Mouse (Mus musculus) intestine, embryonic 14.5 days (tissue): ENCODE measurements at regions not wholly inside any gene's neighbourhood (a gene's known extent, or its start where the extent isn't known, plus 50 kb on each side); places are given as distances from the start of the nearest gene placed in this dataset.

Source experiments
- ATAC-seq: fragments of 200-750 bp; cut with Nextera tagmentation; replicated peaks from 2 replicates; pipeline ENCODE4 v1.8.0; 2017; ENCODE audit warnings: low read depth, moderate number of reproducible peaks, moderate TSS enrichment, moderate library complexity; ENCODE audit not compliant: low FRiP score, low TSS enrichment
- DNase-seq: peaks from one replicate; pipeline ENCODE4 v3.0.0-alpha.2; 2018; ENCODE audit warnings: low spot score
- H3K27ac ChIP-seq: fragments of 300-500 bp; sonication (generic); 2 replicates; pipeline ENCODE4 v1.5.1; 2014; ENCODE audit warnings: low read depth, mild to moderate bottlenecking, control low read depth
- H3K27me3 ChIP-seq: fragments of 300-500 bp; sonication (generic); replicated peaks from 2 replicates; pipeline ENCODE4 v1.6.1; 2014; ENCODE audit warnings: low read length, control low read depth; ENCODE audit not compliant: control insufficient read depth, insufficient read depth
- H3K36me3 ChIP-seq: fragments of 300-500 bp; sonication (generic); 2 replicates; pipeline ENCODE4 v1.6.1; 2014; ENCODE audit warnings: low read length, control low read depth; ENCODE audit not compliant: control insufficient read depth, insufficient read depth
- H3K4me1 ChIP-seq: fragments of 300-500 bp; sonication (generic); replicated peaks from 2 replicates; pipeline ENCODE4 v1.6.1; 2014; ENCODE audit warnings: low read length, control low read depth, mixed read lengths; ENCODE audit not compliant: control insufficient read depth, insufficient read depth
- H3K4me2 ChIP-seq: fragments of 300-500 bp; sonication (generic); 2 replicates; pipeline ENCODE4 v1.6.1; 2014; ENCODE audit warnings: low read length
- H3K4me3 ChIP-seq: fragments of 300-500 bp; sonication (generic); 2 replicates; pipeline ENCODE4 v1.5.1; 2014; ENCODE audit warnings: low read depth, low read length, control low read depth, mixed read lengths
- H3K9ac ChIP-seq: fragments of 300-500 bp; sonication (generic); 2 replicates; pipeline ENCODE4 v1.6.1; 2014; ENCODE audit warnings: mild to moderate bottlenecking, low read length
- H3K9me3 ChIP-seq: fragments of 300-500 bp; sonication (generic); 2 replicates; pipeline ENCODE4 v1.6.1; 2016; ENCODE audit warnings: low read length, control low read depth; ENCODE audit not compliant: control insufficient read depth
- WGBS: fragments of 180-500 bp; shearing (Covaris S2); extraction: QIAGEN DNeasy Blood & Tissue Kit; methylation state at CpG from one replicate; pipeline ENCODE4 v1.1.7; 2014; 5-methylcytosine and 5-hydroxymethylcytosine counted together

DNA sequence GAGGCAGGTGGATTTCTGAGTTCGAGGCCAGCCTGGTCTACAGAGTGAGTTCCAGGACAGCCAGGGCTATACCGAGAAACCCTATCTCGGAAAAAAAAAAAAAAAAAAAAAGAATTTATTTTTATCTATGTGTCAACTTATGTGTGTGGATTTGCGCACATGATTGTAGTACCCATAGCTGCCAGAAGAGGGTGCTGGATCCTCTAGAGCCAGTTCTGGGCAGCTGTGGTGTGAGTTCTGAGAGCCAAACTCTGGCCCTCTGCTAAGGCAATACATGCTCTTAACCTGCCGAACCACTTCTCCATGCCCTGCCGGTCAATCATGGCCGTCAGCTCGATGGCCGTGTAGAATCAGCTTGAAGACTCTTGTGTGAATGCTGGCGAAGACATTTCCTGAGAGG, 138.0 kb upstream of the Mrps10 start:
- peaks cover 36% of the 10 kb centered on the region for H3K36me3 ChIP-seq
- no peaks in the 10 kb centered on the region for H3K27me3 ChIP-seq
- no peak overlapping the region for H3K4me3 ChIP-seq
- WGBS: 95% methylated on average over 10 of the region's 10 CpGs
- H3K27ac ChIP-seq: no peak overlapping the region
- no peak overlapping the region for H3K4me2 ChIP-seq
- H3K9ac ChIP-seq: no peak overlapping the region
- no peak for ATAC-seq
- H3K4me1 ChIP-seq: peaks cover under 1% of the 10 kb centered on the region; the same call in 1 of the 2 replicates
- no peaks in the 10 kb centered on the region for H3K9me3 ChIP-seq
- DNase-seq: no peak

DNA sequence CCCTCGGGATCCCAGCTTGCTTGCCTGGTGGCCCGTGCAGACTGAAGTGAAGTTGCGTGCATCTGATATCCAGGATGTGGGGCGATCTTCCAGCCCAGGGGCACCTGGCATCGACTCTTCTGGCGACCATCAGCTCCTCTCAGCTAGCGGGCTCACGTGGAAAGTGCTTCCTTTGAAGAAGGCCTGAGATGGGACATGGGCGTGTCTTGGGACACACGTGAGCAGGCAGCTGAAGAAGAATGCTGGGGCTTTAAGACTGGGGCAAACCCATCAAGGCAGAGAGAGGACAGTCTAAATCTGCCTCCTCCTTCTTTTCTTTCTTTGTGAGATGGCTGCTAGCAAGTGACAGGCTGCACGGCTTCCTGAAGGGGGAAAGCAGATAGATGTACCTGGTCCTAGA, 142.3 kb upstream of the Mrps10 start:
- Histone ChIP-seq H3K4me2 (no peak overlapping the region), H3K9me3 (no peaks in the 10 kb centered on the region), H3K4me3 (no peak overlapping the region), H3K27ac (no peak overlapping the region), H3K27me3 (no peaks in the 10 kb centered on the region), H3K9ac (no peak overlapping the region), H3K4me1 (peaks cover 7% of the 10 kb centered on the region; the same call in 1 of the 2 replicates), H3K36me3 (peaks cover 15% of the 10 kb centered on the region)
- ATAC-seq (no peak), DNase-seq (no peak)
- WGBS: 71% methylated on average over 11 of the region's 11 CpGs

DNA sequence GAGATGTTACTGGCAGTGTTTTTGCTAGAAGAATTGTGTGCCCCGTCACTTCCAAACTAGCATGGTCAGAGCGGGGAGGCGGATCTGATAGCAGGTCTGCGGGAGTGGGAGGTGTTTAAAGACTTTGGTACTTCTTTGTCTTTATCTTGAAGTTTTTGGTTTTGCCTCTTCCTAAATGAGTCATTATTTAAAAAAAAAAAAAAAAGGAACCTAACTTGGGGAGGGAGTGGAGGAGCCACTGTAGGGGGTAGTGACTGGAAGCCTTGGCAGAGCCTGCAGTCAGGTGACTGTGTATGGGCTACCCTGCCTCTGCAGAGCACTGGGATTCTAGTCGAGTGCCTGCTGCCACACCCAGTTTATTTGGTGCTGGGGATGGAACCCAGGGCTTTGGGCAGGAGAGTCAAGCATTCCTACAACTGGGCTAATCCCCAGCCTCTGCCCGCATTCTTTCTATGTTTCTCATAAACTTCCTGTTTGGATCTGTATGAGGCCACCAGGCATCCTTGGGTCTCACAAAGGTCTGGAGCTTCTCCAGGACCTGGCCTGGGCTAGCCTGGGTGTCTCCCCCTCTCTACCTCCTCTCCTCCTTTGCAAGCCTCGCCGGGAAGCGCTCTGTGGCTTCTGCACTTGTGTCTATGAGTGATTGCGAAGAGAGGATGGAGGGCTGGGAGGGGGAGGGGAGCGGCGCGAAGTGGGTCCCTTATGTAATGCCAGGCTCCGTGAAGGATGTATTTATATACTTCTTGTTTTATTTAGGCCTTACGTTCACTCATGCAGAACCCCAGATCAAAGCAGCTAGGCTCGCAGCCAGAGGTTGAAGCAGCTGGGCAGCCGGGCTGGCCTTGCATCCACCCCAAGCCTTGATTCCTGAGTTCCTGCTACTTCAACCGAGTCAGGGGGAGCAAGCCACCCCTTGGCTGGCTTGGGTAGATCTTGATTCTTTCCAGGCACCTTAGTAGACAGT, 143.1 kb upstream of the Mrps10 start:
- no peaks in the 10 kb centered on the region for H3K9me3 ChIP-seq
- peaks cover 7% of the 10 kb centered on the region; the same call in 1 of the 2 replicates for H3K4me1 ChIP-seq
- ATAC-seq (no peak), DNase-seq (no peak)
- 53% methylated on average over 18 of the region's 18 CpGs for WGBS
- no peaks in the 10 kb centered on the region for H3K27me3 ChIP-seq
- no peak overlapping the region for H3K4me3 ChIP-seq
- no peak overlapping the region for H3K4me2 ChIP-seq
- peaks cover 7% of the 10 kb centered on the region for H3K36me3 ChIP-seq
- no peak overlapping the region for H3K27ac ChIP-seq
- no peak overlapping the region for H3K9ac ChIP-seq

DNA sequence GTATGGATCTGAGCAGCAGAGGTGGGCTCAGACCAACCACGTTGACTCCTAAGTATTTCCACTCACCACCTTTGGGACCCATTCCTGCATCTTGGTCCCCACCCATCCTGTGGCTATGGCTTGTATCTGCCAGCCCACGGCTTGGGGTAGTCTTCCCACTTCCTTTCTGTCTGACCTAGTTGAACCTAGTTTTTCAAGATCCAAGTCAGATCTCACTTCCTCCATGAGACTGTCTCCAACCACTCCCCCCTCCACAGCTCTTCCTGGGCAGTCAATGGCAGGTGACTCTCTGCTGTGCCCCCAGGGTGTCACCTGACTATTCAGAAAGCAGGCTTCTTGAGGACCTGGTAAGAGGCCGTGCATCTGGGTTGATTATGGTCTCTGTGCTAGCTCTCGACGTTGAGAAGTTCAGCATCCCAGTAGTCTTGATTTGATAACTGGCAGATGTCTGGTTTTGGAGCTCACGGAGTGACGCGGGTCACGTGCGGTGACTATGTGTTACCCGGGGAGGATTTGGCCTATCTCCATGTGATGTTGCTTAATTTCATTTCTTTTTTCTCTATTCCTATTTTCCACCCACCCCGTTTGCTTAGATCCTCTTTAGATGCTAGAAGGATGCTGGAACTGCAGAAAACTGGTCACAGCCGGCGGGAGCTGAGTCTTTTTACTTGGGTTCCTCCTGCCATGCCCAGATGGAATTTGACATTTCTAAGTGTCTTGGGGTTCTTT, 147.5 kb upstream of the Mrps10 start:
- no peaks in the 10 kb centered on the region for H3K9me3 ChIP-seq
- 95% methylated on average over 14 of the region's 14 CpGs for whole genome bisulfite sequencing
- no peak overlapping the region for H3K9ac ChIP-seq
- H3K4me2 ChIP-seq: no peak overlapping the region
- H3K27me3 ChIP-seq: no peaks in the 10 kb centered on the region
- H3K4me1 ChIP-seq: peaks cover 7% of the 10 kb centered on the region; the same call in 1 of the 2 replicates
- no peaks in the 10 kb centered on the region; the same call in 1 of the 2 replicates for H3K36me3 ChIP-seq
- H3K4me3 ChIP-seq: no peak overlapping the region
- ATAC-seq (no peak), DNase-seq (no peak)
- H3K27ac ChIP-seq: no peak overlapping the region

DNA sequence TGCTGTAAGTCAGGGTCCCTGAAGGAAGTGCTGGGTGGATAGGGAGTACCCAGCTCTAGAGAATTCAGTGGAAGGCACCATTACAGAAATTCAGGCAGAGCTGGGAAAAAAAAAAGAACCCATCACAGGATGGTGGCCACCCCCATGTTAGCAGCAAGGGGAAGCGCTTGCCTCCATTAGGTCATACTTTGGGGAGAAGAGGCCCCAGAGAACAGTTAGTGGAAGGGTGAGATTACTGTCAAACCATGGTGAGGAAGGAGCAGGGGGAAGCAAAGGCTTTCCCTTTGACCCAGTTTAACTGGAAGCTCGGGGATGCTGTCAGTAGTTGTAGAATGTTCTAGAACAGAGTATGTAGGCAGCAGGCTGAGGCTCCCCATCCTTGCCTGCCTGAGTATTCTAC, 148.8 kb upstream of the Mrps10 start:
- no peaks in the 10 kb centered on the region for H3K9me3 ChIP-seq
- WGBS: 91% methylated on average over 2 of the region's 2 CpGs

DNA sequence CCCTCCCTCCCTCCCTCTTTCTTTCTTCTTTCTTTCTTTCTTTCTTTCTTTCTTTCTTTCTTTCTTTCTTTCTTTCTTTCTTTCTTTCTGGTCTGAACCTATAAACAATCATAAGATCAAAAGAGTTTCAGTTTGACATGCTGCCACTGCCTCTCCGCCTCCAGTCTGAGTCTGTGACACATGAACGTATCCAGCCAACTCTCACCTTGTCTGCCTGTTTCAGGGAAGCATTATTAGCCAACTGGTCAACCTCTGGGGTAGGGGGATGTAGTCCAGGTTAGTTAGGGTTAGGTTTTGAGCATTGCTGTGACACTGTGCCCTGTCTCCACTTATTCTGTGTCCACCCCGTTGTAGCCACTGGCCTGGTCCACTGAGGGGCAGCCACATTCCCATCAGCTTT, 152.2 kb upstream of the Mrps10 start:
- no peak for DNase-seq
- H3K4me2 ChIP-seq: no peak overlapping the region
- H3K9ac ChIP-seq: no peak overlapping the region
- 89% methylated on average over 3 of the region's 3 CpGs for WGBS
- H3K27me3 ChIP-seq: no peaks in the 10 kb centered on the region
- no peaks in the 10 kb centered on the region for H3K4me1 ChIP-seq
- no peak overlapping the region for H3K4me3 ChIP-seq
- no peaks in the 10 kb centered on the region for H3K9me3 ChIP-seq
- H3K36me3 ChIP-seq: no peaks in the 10 kb centered on the region
- no peak overlapping the region for H3K27ac ChIP-seq
- ATAC-seq: no peak

More for the DNA sequence above, 148.8 kb upstream of the Mrps10 start:
- ATAC-seq (no peak), DNase-seq (no peak)
- Histone ChIP-seq H3K27ac (no peak overlapping the region), H3K27me3 (no peaks in the 10 kb centered on the region), H3K36me3 (no peaks in the 10 kb centered on the region; the same call in 1 of the 2 replicates), H3K9ac (no peak overlapping the region), H3K4me1 (no peaks in the 10 kb centered on the region), H3K4me3 (no peak overlapping the region), H3K4me2 (no peak overlapping the region)

DNA sequence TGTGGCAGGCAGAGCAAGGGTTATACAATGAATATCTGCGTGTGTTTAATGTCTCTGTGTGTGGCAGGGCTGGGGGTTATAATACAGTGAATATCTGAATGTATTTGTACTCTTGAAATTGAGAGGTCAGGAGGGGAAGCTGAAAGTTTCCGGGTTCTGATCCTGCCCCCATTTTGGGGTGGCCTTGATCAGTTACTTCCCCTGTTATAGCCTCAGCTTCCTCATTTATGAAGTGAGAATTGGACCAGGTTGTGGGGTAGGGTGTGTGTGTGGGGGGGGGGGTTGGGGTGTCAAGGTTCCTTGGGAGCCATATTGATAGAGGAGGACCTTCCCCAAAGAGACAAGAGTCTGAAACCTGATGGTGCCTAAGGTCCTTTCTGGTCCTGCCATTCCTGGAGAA, 152.8 kb upstream of the Mrps10 start:
- WGBS: 89% methylated on average over 2 of the region's 2 CpGs
- Histone ChIP-seq H3K4me3 (no peak overlapping the region), H3K27ac (no peak overlapping the region), H3K9ac (no peak overlapping the region), H3K36me3 (no peaks in the 10 kb centered on the region), H3K27me3 (no peaks in the 10 kb centered on the region), H3K9me3 (no peaks in the 10 kb centered on the region), H3K4me1 (no peaks in the 10 kb centered on the region), H3K4me2 (no peak overlapping the region)
- ATAC-seq (no peak), DNase-seq (no peak)

DNA sequence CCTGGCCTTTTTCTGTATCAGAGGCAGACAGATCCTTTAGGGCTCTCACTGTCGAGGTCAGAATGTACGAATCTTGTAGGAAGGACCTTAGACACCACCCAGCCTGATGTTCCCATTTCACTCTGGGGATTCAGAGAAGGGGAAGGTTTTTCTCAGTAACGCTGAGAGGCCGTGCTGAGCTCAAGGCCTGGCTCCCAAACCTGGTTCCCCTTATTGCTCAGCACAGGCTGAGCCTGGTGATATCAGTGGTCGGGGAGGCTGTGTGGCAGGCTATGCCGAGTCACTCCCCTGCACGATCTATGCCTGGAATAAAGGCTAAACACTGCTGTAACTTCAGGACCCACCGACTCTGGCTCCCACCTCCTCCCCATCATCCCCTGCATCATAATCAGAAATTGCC, 154.6 kb upstream of the Mrps10 start:
- H3K27ac ChIP-seq: no peak overlapping the region
- ATAC-seq (no peak), DNase-seq (no peak)
- H3K36me3 ChIP-seq: no peaks in the 10 kb centered on the region
- no peak overlapping the region for H3K4me3 ChIP-seq
- H3K9ac ChIP-seq: no peak overlapping the region
- H3K27me3 ChIP-seq: no peaks in the 10 kb centered on the region
- H3K9me3 ChIP-seq: no peaks in the 10 kb centered on the region
- no peaks in the 10 kb centered on the region for H3K4me1 ChIP-seq
- WGBS: 91% methylated on average over 8 of the region's 8 CpGs
- H3K4me2 ChIP-seq: no peak overlapping the region
